In the genomic region with DNA sequence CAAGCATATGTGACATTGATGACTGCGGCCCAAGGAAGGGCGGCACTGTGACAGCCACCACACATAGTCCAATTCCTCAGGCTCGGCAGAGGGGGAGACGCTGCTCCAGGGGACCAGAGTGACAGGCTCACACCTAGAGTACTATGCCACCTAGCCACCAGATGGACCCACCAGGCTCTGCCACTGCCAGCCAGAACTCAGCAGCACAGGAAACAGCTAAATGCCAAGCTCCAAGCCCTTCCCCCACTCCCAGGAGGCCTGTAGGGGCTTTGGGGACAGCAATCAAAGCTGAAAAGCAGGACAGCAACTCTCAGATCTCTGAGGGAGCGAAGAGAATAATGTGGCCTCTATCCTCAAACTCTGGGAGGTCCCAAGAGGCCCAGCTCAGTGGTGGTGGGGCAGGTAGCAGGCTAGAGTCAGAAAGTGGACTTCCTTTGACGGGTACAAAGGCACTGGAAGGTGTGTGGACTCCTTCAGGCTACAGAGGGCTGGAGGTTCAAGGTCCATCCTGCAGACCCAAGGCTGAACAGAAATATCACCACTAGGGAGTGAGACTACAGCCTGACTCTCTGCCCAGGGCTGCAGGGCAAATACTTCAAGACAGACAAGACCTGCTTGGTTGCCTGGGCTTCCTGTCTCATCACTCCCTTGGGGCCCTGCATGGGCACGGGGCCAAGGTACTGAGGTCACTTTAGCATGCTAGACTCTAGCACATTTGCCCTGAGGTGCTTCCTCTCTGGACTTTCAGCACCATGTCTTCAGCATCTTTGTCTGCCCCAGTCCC, we compare ENCODE assay signal across 9 mouse cellular contexts. TPM values are rescaled to one million over a fixed set of nuclear protein-coding genes. Genes with fewer than 3 reads are reported as not detected.
A peak's percentile ranks its signal among the peaks of the same experiment; 100 is the strongest.
DNase-seq lines count a peak whose midpoint lies in the region; ATAC-seq lines count a peak whose summit lies in the region.
"Had no signal": no experiment of that assay in that cellular context is flagged by ENCODE, and none has a peak within 500 bp of the region (broad histone marks: within the 10 kb centered on the region; RNA-seq: fewer than 3 reads in every experiment).

No protein-coding gene starts in this region.

- peak; percentile 60 for ATAC-seq in forebrain, embryonic 14.5 days
- no peak; the same call in 1 of the 2 replicates for ATAC-seq in hindbrain, embryonic 14.5 days (ENCODE audit: low FRiP score)
- ATAC-seq in stomach, embryonic 15.5 days (ENCODE audit: insufficient read depth, low FRiP score, low read depth): peak; percentile 33; the same call in 1 of the 2 replicates

- peak overlapping the region; percentile 55 for H3K27ac ChIP-seq in forebrain, embryonic 14.5 days (ENCODE audit: low read depth, low read length)
- H3K27ac ChIP-seq in hindbrain, embryonic 14.5 days: no peak overlapping the region
- peak overlapping the region; percentile 44; the same call in 1 of the 2 replicates for H3K27ac ChIP-seq in stomach, embryonic 15.5 days
- H3K27ac ChIP-seq: midbrain, embryonic 12.5 days had no signal

- H3K9ac ChIP-seq in forebrain, embryonic 14.5 days (ENCODE audit: low read length): no peak overlapping the region
- H3K9ac ChIP-seq in hindbrain, embryonic 14.5 days: no peak overlapping the region
- H3K9ac ChIP-seq in stomach, embryonic 15.5 days: no peak overlapping the region
- H3K9ac ChIP-seq: midbrain, embryonic 12.5 days had no signal

- peaks cover 21% of the 10 kb centered on the region for H3K4me1 ChIP-seq in forebrain, embryonic 14.5 days (ENCODE audit: control insufficient read depth, insufficient read depth, low read length)
- peaks cover 10% of the 10 kb centered on the region for H3K4me1 ChIP-seq in hindbrain, embryonic 14.5 days (replicated peaks; ENCODE audit: control insufficient read depth, insufficient read depth, low read length)
- H3K4me1 ChIP-seq in stomach, embryonic 15.5 days: peaks cover 7% of the 10 kb centered on the region

- WGBS in forebrain, embryonic 14.5 days: 42% methylated on average over 7 of the region's 7 CpGs
- 74% methylated on average over 7 of the region's 7 CpGs for WGBS in hindbrain, embryonic 14.5 days
- WGBS in stomach, embryonic 15.5 days: 69% methylated on average over 7 of the region's 7 CpGs

- H3K4me3 ChIP-seq in forebrain, embryonic 14.5 days (ENCODE audit: low read depth, low read length): no peak overlapping the region
- no peak overlapping the region for H3K4me3 ChIP-seq in hindbrain, embryonic 14.5 days (replicated peaks; ENCODE audit: low read length)
- H3K4me3 ChIP-seq in stomach, embryonic 15.5 days (replicated peaks): no peak overlapping the region
- H3K4me3 ChIP-seq: midbrain, embryonic 12.5 days had no signal

- no peak overlapping the region for H3K4me2 ChIP-seq in forebrain, embryonic 14.5 days (ENCODE audit: low read length)
- H3K4me2 ChIP-seq in hindbrain, embryonic 14.5 days (replicated peaks): no peak overlapping the region
- no peak overlapping the region for H3K4me2 ChIP-seq in stomach, embryonic 15.5 days
- H3K4me2 ChIP-seq: midbrain, embryonic 12.5 days had no signal

- DNase-seq in frontal cortex, postnatal 10 days (ENCODE audit: low spot score in 2 of 2): peak; percentile 39 to 62
- no peak for DNase-seq in frontal cortex, postnatal 36 days (ENCODE audit: low spot score in 2 of 2)
- peak; percentile 81 for DNase-seq in 3134 (ENCODE audit: extremely low read depth, insufficient read length, low spot score)
- DNase-seq in brain, adult 2 months (ENCODE audit: low read depth, low spot score): peak; percentile 54
- peak; percentile 78 for DNase-seq in forebrain, embryonic 14.5 days (ENCODE audit: low spot score)
- DNase-seq in hindbrain, embryonic 14.5 days (ENCODE audit: low spot score): peak; percentile 41
- DNase-seq in lung, postnatal 14 days: peak; percentile 59

- no peaks in the 10 kb centered on the region for H3K27me3 ChIP-seq in forebrain, embryonic 14.5 days (replicated peaks; ENCODE audit: control insufficient read depth, insufficient read depth, low read length)
- H3K27me3 ChIP-seq in hindbrain, embryonic 14.5 days (ENCODE audit: control insufficient read depth, insufficient read depth, low read length): no peaks in the 10 kb centered on the region
- H3K27me3 ChIP-seq in stomach, embryonic 15.5 days (replicated peaks): no peaks in the 10 kb centered on the region
- H3K27me3 ChIP-seq: midbrain, embryonic 12.5 days had no signal

- H3K36me3 ChIP-seq in forebrain, embryonic 14.5 days (ENCODE audit: control insufficient read depth, insufficient read depth, low read length): no peaks in the 10 kb centered on the region
- H3K36me3 ChIP-seq in hindbrain, embryonic 14.5 days (replicated peaks; ENCODE audit: control insufficient read depth, insufficient read depth): no peaks in the 10 kb centered on the region
- no peaks in the 10 kb centered on the region for H3K36me3 ChIP-seq in stomach, embryonic 15.5 days
- H3K36me3 ChIP-seq: midbrain, embryonic 12.5 days had no signal

- no peaks in the 10 kb centered on the region for H3K9me3 ChIP-seq in forebrain, embryonic 14.5 days (replicated peaks; ENCODE audit: control insufficient read depth, low read length)
- H3K9me3 ChIP-seq in hindbrain, embryonic 14.5 days (ENCODE audit: control insufficient read depth, low read length): no peaks in the 10 kb centered on the region
- no peaks in the 10 kb centered on the region for H3K9me3 ChIP-seq in stomach, embryonic 15.5 days
- H3K9me3 ChIP-seq: midbrain, embryonic 12.5 days had no signal

RNA-seq across cellular contexts. Expression of a gene that starts 37.6 kb away (rescaled TPM):
- 15.2 and 15.7 TPM in 2 replicates for polyA plus RNA-seq in forebrain, embryonic 14.5 days (2014; fragmentation: Nextera tagmentation; extraction: Ambion mirVana)
- polyA plus RNA-seq in hindbrain, embryonic 14.5 days (2014; fragmentation: Nextera tagmentation; extraction: Ambion mirVana): 27.8 and 30.4 TPM in 2 replicates
- 11.0 and 11.5 TPM in 2 replicates for polyA plus RNA-seq in stomach, embryonic 15.5 days (2015; fragmentation: Nextera tagmentation; extraction: Ambion mirVana)

Comparison
In these comparisons a context has a peak if more than half of its experiments do, and no peak if none do; other contexts are left out.
1. DNase-seq: peak in frontal cortex, postnatal 10 days (2 of 2), 3134 (single experiment), brain, adult 2 months (single experiment), forebrain, embryonic 14.5 days (single experiment), hindbrain, embryonic 14.5 days (single experiment) and lung, postnatal 14 days (single experiment); none in frontal cortex, postnatal 36 days (0 of 2).